Mouse (Mus musculus) neural tube, embryonic 15.5 days (tissue): ENCODE data around the gene Sox1. TPM values are rescaled to one million over a fixed set of nuclear protein-coding genes. Genes with fewer than 3 reads are reported as not detected.
A peak's percentile ranks its signal among the peaks of the same experiment; 100 is the strongest.

Experiments used
- ATAC-seq: fragments of 200-750 bp; cut with Nextera tagmentation; 2 replicates; pipeline ENCODE4 v1.8.0; 2017; ENCODE audit warnings: mild to moderate bottlenecking, moderate TSS enrichment, moderate library complexity; ENCODE audit not compliant: low FRiP score
- H3K27ac ChIP-seq: fragments of 300-500 bp; sonication (generic); replicated peaks from 2 replicates; pipeline ENCODE4 v1.5.1; 2015; ENCODE audit warnings: mild to moderate bottlenecking, inconsistent platforms
- H3K27me3 ChIP-seq: fragments of 300-500 bp; sonication (generic); replicated peaks from 2 replicates; pipeline ENCODE4 v1.6.1; 2015; ENCODE audit warnings: inconsistent platforms
- H3K36me3 ChIP-seq: fragments of 300-500 bp; sonication (generic); 2 replicates; pipeline ENCODE4 v1.6.1; 2015; ENCODE audit warnings: inconsistent platforms
- H3K4me1 ChIP-seq: fragments of 300-500 bp; sonication (generic); 2 replicates; pipeline ENCODE4 v1.6.1; 2015; ENCODE audit warnings: inconsistent platforms
- H3K4me2 ChIP-seq: fragments of 300-500 bp; sonication (generic); 2 replicates; pipeline ENCODE4 v1.6.1; 2015; ENCODE audit warnings: inconsistent platforms, mild to moderate bottlenecking, moderate library complexity
- H3K4me3 ChIP-seq: fragments of 300-500 bp; sonication (generic); replicated peaks from 2 replicates; pipeline ENCODE4 v1.5.1; 2015; ENCODE audit warnings: mild to moderate bottlenecking, inconsistent platforms
- H3K9ac ChIP-seq: fragments of 300-500 bp; sonication (generic); replicated peaks from 2 replicates; pipeline ENCODE4 v1.6.1; 2015; ENCODE audit warnings: mild to moderate bottlenecking, inconsistent platforms
- H3K9me3 ChIP-seq: fragments of 300-500 bp; sonication (generic); replicated peaks from 2 replicates; pipeline ENCODE4 v1.6.1; 2016; ENCODE audit warnings: inconsistent platforms
- WGBS: fragments of 180-500 bp; shearing (Covaris S2); methylation state at CpG from one replicate; pipeline ENCODE4 v1.1.7; 2015; ENCODE audit warnings: mixed read lengths; 5-methylcytosine and 5-hydroxymethylcytosine counted together
- polyA plus RNA-seq: library from polyadenylated mRNA; unstranded; fragments of >200 nt; fragmentation: Nextera tagmentation; extraction: Ambion mirVana; gene quantifications from 2 replicates; pipeline ENCODE4 v1.2.1, GENCODE M21; 2015

The Sox1 gene
- polyA plus RNA-seq, 1 experiment from 2014 or later, result 0.91 TPM

- Histone ChIP-seq H3K36me3 (no peaks in the 10 kb centered on the region), H3K4me3 (peak overlapping the region; percentile 9), H3K9me3 (no peaks in the 10 kb centered on the region), H3K4me1 (peaks cover 24% of the 10 kb centered on the region), H3K4me2 (peak overlapping the region; percentile 46), H3K9ac (no peak overlapping the region; the same call in 1 of the 2 replicates), H3K27ac (peak overlapping the region; percentile 69; the same call in 1 of the 2 replicates), H3K27me3 (peaks cover 79% of the 10 kb centered on the region)
- 2% methylated on average over 35 of the region's 35 CpGs for WGBS
- ATAC-seq, result no peak
Measured at GRCm38 (mm10) chr8:12401391-12402270, 6.5 kb downstream of the Sox1 start.

DNA sequence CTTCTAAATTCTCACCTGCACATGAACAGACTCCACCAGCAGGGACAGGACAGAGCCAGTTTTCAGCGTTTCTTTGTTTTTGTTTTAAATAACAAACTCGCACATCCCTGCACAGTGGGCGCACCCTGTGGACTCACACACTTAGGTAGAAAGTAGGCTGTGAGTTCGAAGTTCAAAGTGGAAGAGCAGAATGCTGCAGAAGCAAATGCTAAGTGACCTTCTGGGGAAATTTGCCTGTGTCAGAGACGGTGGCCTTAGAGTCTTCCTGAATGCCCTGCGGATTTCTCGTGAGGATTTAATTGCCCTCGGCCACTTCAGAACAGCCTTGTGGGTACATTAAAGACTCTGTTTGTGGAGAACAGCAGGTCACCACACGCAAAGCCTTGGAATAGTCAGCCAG, 7.6 kb downstream of the Sox1 start:
- Histone ChIP-seq H3K4me1 (peaks cover 16% of the 10 kb centered on the region), H3K4me2 (no peak overlapping the region), H3K4me3 (no peak overlapping the region), H3K9ac (no peak overlapping the region), H3K9me3 (no peaks in the 10 kb centered on the region), H3K27ac (no peak overlapping the region), H3K27me3 (peaks cover 76% of the 10 kb centered on the region), H3K36me3 (no peaks in the 10 kb centered on the region)
- ATAC-seq, result no peak
- 10% methylated on average over 9 of the region's 9 CpGs for WGBS

DNA sequence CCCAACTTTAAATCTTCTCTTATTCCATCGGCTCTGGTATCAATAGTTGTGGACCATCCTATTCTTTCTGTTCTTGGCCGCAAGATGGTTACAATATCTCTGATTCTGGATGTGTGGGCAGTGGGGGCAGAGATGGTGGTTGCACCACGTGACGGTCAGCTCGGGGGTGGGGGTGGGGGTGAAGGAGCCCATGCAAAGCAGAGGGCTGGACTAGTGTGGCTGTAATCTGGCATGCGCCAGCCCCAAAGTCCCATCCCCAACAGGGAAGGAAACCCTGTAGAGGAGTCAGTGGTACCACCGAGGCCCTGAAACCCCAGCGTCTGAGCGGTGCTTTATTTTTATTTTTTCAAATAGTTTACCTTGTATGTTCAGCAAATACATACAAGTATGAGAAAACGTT, 12.9 kb downstream of the Sox1 start:
- no peaks in the 10 kb centered on the region for H3K4me1 ChIP-seq
- H3K9ac ChIP-seq, result no peak overlapping the region
- H3K4me3 ChIP-seq, result no peak overlapping the region
- H3K4me2 ChIP-seq, result no peak overlapping the region
- H3K27me3 ChIP-seq, result peaks cover 68% of the 10 kb centered on the region
- no peaks in the 10 kb centered on the region for H3K36me3 ChIP-seq
- no peaks in the 10 kb centered on the region for H3K9me3 ChIP-seq
- WGBS, result 20% methylated on average over 10 of the region's 10 CpGs
- no peak for ATAC-seq
- no peak overlapping the region for H3K27ac ChIP-seq

DNA sequence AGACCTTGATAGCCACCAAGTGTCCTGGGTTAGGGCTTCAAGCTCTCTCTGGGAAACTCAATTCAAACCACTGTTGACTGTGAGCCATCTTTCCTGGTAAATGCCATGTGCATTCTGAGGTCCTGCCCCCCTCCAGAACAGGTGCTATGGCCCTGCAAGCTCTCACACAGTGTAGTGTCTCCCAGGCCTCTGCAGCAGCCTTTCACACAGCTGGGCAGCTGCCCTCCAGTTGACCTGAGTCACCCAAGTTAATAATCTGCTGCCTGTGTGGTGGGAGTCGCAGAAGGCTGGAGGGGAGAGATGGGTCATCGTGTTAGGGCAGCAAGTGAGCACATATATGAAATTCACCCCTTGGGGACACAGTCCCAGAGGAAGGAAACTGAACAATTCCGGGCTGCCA, 14.9 kb downstream of the Sox1 start:
- no peak overlapping the region for H3K4me2 ChIP-seq
- no peak for ATAC-seq
- H3K27ac ChIP-seq, result no peak overlapping the region
- H3K27me3 ChIP-seq, result peaks cover 57% of the 10 kb centered on the region
- no peak overlapping the region for H3K4me3 ChIP-seq
- H3K9me3 ChIP-seq, result no peaks in the 10 kb centered on the region
- WGBS, result 42% methylated on average over 3 of the region's 3 CpGs
- H3K9ac ChIP-seq, result no peak overlapping the region
- no peaks in the 10 kb centered on the region for H3K4me1 ChIP-seq
- H3K36me3 ChIP-seq, result no peaks in the 10 kb centered on the region

DNA sequence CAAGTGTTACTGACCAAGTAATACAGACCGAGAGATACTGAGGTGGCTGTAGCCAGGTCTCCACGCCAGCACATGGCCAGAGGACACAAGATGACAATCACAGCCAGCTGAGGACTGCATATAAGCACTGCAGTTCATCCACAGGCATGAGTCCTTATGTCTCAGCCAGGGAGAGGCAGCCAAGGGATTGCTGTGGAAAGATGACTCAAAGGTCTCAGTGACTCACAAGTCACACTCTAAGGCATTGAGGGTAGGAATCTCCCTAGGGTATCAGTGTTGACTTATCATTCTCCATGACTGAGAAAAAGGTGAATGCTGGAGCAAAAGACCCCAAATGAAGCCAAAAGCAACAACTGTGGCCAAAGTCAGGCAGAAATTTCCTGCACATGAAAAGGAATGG, 22.0 kb downstream of the Sox1 start:
- no peak overlapping the region for H3K9ac ChIP-seq
- no peaks in the 10 kb centered on the region for H3K36me3 ChIP-seq
- ATAC-seq, result no peak
- H3K4me2 ChIP-seq, result no peak overlapping the region
- no peak overlapping the region for H3K4me3 ChIP-seq
- no peaks in the 10 kb centered on the region for H3K9me3 ChIP-seq
- 95% methylated on average over 2 of the region's 2 CpGs for WGBS
- no peak overlapping the region for H3K27ac ChIP-seq
- H3K4me1 ChIP-seq, result no peaks in the 10 kb centered on the region
- peaks cover 22% of the 10 kb centered on the region; the same call in 1 of the 2 replicates for H3K27me3 ChIP-seq

- peaks cover 45% of the 10 kb centered on the region for H3K27me3 ChIP-seq
- no peaks in the 10 kb centered on the region for H3K36me3 ChIP-seq
- 85% methylated on average over 2 of the region's 2 CpGs for WGBS
- no peaks in the 10 kb centered on the region for H3K4me1 ChIP-seq
- H3K4me3 ChIP-seq, result no peak overlapping the region
- no peak for ATAC-seq
- no peak overlapping the region for H3K27ac ChIP-seq
- H3K9ac ChIP-seq, result no peak overlapping the region
- no peaks in the 10 kb centered on the region for H3K9me3 ChIP-seq
- no peak overlapping the region for H3K4me2 ChIP-seq
Measured at GRCm38 (mm10) chr8:12420537-12420936, 25.4 kb downstream of the Sox1 start.

DNA sequence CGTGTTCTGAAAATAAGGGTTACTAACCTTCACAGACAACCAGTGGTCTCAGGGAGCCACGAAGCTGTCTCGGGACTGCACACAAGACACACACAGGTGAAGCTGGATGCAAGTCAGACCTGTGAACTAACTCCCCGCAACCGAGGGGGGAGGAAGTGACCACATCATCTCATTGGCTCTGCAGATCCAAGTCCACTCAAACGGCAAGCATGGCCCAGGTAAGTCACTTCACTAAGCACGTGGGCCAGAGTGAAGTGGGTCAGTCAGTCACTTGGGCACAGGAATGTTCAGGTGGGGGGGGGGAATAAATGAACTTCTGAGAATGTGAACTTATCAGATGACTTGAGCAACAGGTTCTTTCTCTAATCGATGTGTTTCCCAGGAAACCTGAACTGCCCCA, 30.8 kb downstream of the Sox1 start:
- Histone ChIP-seq H3K9ac (no peak overlapping the region), H3K36me3 (no peaks in the 10 kb centered on the region), H3K9me3 (no peaks in the 10 kb centered on the region), H3K4me1 (peaks cover 28% of the 10 kb centered on the region), H3K4me2 (no peak overlapping the region), H3K27me3 (peaks cover 82% of the 10 kb centered on the region), H3K27ac (no peak overlapping the region), H3K4me3 (no peak overlapping the region)
- WGBS, result 93% methylated on average over 8 of the region's 8 CpGs
- no peak for ATAC-seq

DNA sequence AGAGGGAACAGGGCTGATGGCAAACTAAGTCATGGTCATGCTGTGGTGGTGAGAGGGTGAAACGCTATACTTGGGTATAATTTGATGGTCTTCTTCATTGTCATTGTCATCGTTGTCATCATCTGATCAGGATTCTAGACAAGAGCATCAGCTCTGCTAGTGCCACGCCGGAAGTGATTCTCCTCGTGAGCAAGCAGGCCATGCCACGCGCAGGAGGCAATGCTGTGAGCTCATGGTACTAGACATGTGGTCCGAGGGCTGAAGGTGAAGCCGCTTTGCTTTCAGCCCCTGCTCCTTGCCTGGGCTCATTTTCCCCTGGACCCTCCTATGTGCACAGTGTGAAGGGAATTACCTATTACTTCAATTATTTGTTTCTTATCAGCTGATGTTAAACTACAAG, 32.3 kb downstream of the Sox1 start:
- peaks cover 34% of the 10 kb centered on the region for H3K4me1 ChIP-seq
- WGBS, result 56% methylated on average over 9 of the region's 9 CpGs
- no peaks in the 10 kb centered on the region for H3K9me3 ChIP-seq
- no peak for ATAC-seq
- H3K4me2 ChIP-seq, result no peak overlapping the region
- no peaks in the 10 kb centered on the region for H3K36me3 ChIP-seq
- no peak overlapping the region for H3K9ac ChIP-seq
- H3K27me3 ChIP-seq, result peaks cover 90% of the 10 kb centered on the region
- no peak overlapping the region for H3K4me3 ChIP-seq
- no peak overlapping the region for H3K27ac ChIP-seq

DNA sequence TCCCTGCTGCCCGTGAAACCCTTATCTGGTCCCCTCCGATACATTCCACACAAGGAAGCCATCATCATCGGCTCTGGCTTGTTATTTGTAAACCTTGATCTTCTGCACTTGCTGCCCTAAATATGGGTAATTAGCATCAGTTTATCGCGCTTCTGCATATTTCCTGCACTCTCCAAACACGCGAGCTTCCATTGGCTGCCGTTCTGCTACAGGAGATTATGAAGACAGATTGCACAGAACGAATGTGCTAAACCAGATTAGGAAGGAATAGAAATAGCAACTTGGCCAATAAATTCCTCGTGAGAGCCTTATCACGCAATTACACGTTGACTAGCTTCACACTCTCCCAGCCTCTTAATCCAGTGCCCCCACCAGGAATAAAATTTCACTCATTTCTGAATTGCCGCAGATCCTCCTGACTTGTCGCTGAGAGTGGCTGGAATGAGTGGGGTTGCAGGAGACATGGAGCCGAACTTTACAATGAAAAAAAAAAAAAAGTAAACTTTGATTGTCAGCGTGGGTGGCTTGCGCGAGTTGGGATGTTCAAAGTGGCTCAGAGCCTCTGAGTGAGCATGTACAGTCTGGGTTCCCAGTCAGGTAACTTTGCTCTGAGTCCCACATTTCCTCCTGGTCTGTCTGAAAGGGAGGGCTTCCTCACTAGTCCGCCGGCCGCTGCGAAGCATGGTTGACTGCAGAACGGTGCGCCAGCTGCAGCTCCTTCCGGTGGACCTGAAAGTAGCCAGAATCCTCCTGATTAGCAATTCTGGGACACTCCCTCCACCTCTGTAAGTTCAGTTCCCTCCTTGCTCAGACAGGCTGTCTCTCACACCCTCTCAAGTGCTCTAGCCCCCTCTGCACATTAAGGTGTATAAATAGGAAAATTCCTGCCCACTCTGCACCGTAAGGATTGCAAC, 33.0 kb downstream of the Sox1 start:
- 15% methylated on average over 26 of the region's 26 CpGs for WGBS
- Histone ChIP-seq H3K9me3 (no peaks in the 10 kb centered on the region), H3K4me1 (peaks cover 34% of the 10 kb centered on the region), H3K9ac (no peak overlapping the region), H3K27me3 (peaks cover 90% of the 10 kb centered on the region), H3K27ac (no peak overlapping the region), H3K4me3 (no peak overlapping the region), H3K36me3 (no peaks in the 10 kb centered on the region), H3K4me2 (no peak overlapping the region)
- no peak for ATAC-seq

- Histone ChIP-seq H3K4me2 (no peak overlapping the region), H3K27me3 (peaks cover 93% of the 10 kb centered on the region), H3K4me1 (peaks cover 34% of the 10 kb centered on the region), H3K9ac (no peak overlapping the region), H3K27ac (no peak overlapping the region), H3K9me3 (no peaks in the 10 kb centered on the region), H3K36me3 (no peaks in the 10 kb centered on the region), H3K4me3 (no peak overlapping the region)
- ATAC-seq, result no peak
- WGBS, result 28% methylated on average over 5 of the region's 5 CpGs
Measured at GRCm38 (mm10) chr8:12428931-12429330, 33.8 kb downstream of the Sox1 start.

DNA sequence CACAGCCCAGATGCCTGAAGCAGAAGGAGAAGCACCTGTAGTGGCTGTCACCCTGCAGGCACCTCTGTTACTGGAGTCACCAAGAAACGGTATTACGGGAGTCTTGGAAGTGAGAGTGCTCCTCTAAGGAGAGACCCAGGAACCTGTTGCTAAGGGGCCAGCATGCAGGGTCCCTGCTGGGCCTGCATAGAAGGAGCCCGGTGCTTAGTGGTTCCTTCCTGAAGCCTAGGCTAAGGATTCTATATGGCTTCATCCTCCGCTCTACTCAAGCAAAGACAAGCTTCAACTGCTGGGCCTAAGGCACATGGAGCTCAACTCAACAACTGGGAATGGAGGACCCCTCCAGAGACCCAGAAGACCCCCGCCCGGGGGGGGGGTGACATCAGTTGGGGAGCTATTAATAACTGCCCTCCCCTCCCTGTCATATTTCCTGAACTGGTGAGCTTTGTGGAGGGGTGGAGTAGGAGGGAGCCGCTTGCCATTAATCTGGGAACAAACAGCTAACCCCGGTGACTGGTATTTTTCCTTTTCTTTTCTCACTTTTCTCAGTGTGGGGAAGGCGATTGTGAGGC, 34.6 kb downstream of the Sox1 start:
- Histone ChIP-seq H3K4me3 (peak overlapping the region; percentile 32; the same call in 1 of the 2 replicates), H3K4me1 (peaks cover 34% of the 10 kb centered on the region), H3K9me3 (no peaks in the 10 kb centered on the region), H3K27me3 (peaks cover 93% of the 10 kb centered on the region), H3K27ac (peak overlapping the region; percentile 75), H3K4me2 (no peak overlapping the region), H3K9ac (no peak overlapping the region), H3K36me3 (no peaks in the 10 kb centered on the region)
- ATAC-seq, result no peak
- WGBS, result 8% methylated on average over 9 of the region's 9 CpGs
